Mouse (Mus musculus): ENCODE results near the gene Ccdc124.
"Not testable (repeated sequence)": the region's sequence is repeated elsewhere in the genome, so short reads cannot be mapped to it uniquely, and the experiment has no call there.

Gene Ccdc124

GRCm38 (mm10) chr8:70895571-70896259 lies 22.0 kb upstream of the Ccdc124 start:
- not testable (repeated sequence) for DNase-seq (ENCODE audit: low spot score)

GRCm38 (mm10) chr8:70894771-70895545 lies 21.2 kb upstream of the Ccdc124 start:
- no peak for DNase-seq (ENCODE audit: low spot score)

GRCm38 (mm10) chr8:70894385-70894720 lies 20.6 kb upstream of the Ccdc124 start:
- no peak for DNase-seq (ENCODE audit: low spot score)

GRCm38 (mm10) chr8:70893656-70894384 lies 20.1 kb upstream of the Ccdc124 start:
- DNase-seq (ENCODE audit: low spot score) = peak; percentile 52

GRCm38 (mm10) chr8:70892896-70893655 lies 19.3 kb upstream of the Ccdc124 start:
- DNase-seq (ENCODE audit: low spot score) = no peak

GRCm38 (mm10) chr8:70892022-70892895 lies 18.5 kb upstream of the Ccdc124 start, which contains the start of gene Slc5a5:
Slc5a5 (minus strand) TSS chr8:70892757.
- no peak for DNase-seq (ENCODE audit: low spot score)

- no peak for DNase-seq (ENCODE audit: low spot score)
Observed at GRCm38 (mm10) chr8:70891356-70891755, 17.6 kb upstream of the Ccdc124 start.

- no peak for DNase-seq (ENCODE audit: low spot score)
Observed at GRCm38 (mm10) chr8:70890656-70891055, 16.9 kb upstream of the Ccdc124 start.

GRCm38 (mm10) chr8:70887669-70888068 lies 13.9 kb upstream of the Ccdc124 start:
- DNase-seq (ENCODE audit: low spot score) = no peak

GRCm38 (mm10) chr8:70885612-70886011 lies 11.9 kb upstream of the Ccdc124 start:
- DNase-seq (ENCODE audit: low spot score) = no peak

GRCm38 (mm10) chr8:70884683-70885082 lies 10.9 kb upstream of the Ccdc124 start:
- no peak for DNase-seq (ENCODE audit: low spot score)

GRCm38 (mm10) chr8:70884186-70884585 lies 10.5 kb upstream of the Ccdc124 start:
- no peak for DNase-seq (ENCODE audit: low spot score)

GRCm38 (mm10) chr8:70880546-70880945 lies 6.8 kb upstream of the Ccdc124 start:
- DNase-seq (ENCODE audit: low spot score) = no peak

- no peak for DNase-seq (ENCODE audit: low spot score)
Observed at GRCm38 (mm10) chr8:70880126-70880525, 6.4 kb upstream of the Ccdc124 start.

GRCm38 (mm10) chr8:70879500-70879899 lies 5.8 kb upstream of the Ccdc124 start:
- DNase-seq (ENCODE audit: low spot score) = no peak

- no peak for DNase-seq (ENCODE audit: low spot score)
Observed at GRCm38 (mm10) chr8:70878178-70878577, 4.4 kb upstream of the Ccdc124 start.

GRCm38 (mm10) chr8:70876382-70876781 lies 2.6 kb upstream of the Ccdc124 start:
- DNase-seq (ENCODE audit: low spot score) = no peak

GRCm38 (mm10) chr8:70874441-70874840 lies 706 bp upstream of the Ccdc124 start:
- no peak for DNase-seq (ENCODE audit: low spot score)

- no peak for DNase-seq (ENCODE audit: low spot score)
Observed at GRCm38 (mm10) chr8:70872643-70873363, 932 bp downstream of the Ccdc124 start.

- no peak for DNase-seq (ENCODE audit: low spot score)
Observed at GRCm38 (mm10) chr8:70871195-70871807, 2.4 kb downstream of the Ccdc124 start.

Measured in ovary, adult 18-20 months (tissue).